Mouse (Mus musculus): Measurements from ENCODE around the gene Sema3b.

GRCm38 (mm10) chr9:107586504-107586903 lies 22.5 kb downstream of the Sema3b start:
- TF ChIP-seq CTCF (IDR thresholded peaks at IDR 0.05; ENCODE audit: insufficient read depth, low read depth, low read length) (no peak), POLR2A (IDR thresholded peaks at IDR 0.05; ENCODE audit: insufficient read depth, low read depth, low read length) (no peak)

Measured in olfactory bulb, adult 2 months (tissue).